Mouse (Mus musculus): Measurements from ENCODE around the gene B4galt3. TPM values are rescaled to one million over a fixed set of nuclear protein-coding genes. Genes with fewer than 3 reads are reported as not detected.

B4galt3 gene
- polyA plus RNA-seq, 1 experiment from 2014 or later, result 26.5 TPM

DNA sequence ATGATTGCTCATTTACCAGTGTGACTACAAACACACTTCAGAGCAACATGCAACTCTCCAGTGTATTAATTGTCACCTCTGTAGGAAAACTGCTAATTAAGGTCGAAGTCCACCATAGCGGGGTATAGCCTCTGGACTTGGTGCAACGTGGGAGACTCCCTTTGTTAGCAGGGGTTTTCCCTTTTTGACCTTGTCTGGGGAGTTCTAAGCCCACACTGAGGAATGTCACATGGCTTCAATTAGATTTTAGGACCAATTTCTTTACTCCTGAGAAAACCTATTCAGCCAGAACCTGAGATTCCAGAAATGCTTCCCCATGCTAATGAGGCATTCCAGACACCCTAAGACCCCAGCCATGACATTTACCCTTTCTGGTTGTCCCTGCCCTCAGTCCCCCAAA, 39.9 kb upstream of the B4galt3 start:
- Histone ChIP-seq H3K36me3 (peaks cover 16% of the 10 kb centered on the region), H3K4me2 (no peak overlapping the region), H3K9me3 (replicated peaks) (no peaks in the 10 kb centered on the region), H3K4me1 (replicated peaks) (peaks cover 44% of the 10 kb centered on the region), H3K4me3 (replicated peaks) (no peak overlapping the region), H3K27me3 (0 out of 2 replicates have a peak, but pooled peaks cover 3% of the 10 kb centered on the region), H3K9ac (no peak overlapping the region), H3K27ac (no peak overlapping the region)
- WGBS (ENCODE audit: insufficient replicate concordance), result 77% methylated on average over 3 of the region's 3 CpGs
- ATAC-seq (ENCODE audit: low read depth), result no peak
- DNase-seq, result no peak

DNA sequence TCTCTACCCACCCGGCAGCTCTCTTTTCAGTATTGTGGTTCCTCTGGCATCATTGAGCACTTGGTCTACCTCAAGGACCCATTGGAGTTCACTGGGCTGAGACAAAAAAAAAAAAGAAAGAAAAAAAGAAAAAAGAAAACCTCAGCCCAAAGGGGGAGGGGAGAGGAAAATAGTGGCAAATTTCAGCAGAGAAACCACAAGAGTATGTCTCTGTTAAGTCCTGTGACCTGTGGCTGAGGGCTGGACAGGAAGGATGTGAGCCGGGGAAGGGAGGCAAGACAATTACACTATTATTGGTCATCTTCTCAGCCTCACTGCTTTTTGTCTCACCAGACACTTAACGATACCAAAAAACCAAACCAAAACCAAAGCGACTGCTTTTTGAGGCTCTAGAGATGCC, 38.3 kb upstream of the B4galt3 start:
- no peak for ATAC-seq (ENCODE audit: low read depth)
- 20% methylated on average over 4 of the region's 4 CpGs for WGBS (ENCODE audit: insufficient replicate concordance)
- no peak for DNase-seq
- Histone ChIP-seq H3K27me3 (0 out of 2 replicates have a peak, but pooled peaks cover 3% of the 10 kb centered on the region), H3K9ac (no peak overlapping the region), H3K36me3 (peaks cover 32% of the 10 kb centered on the region), H3K9me3 (replicated peaks) (no peaks in the 10 kb centered on the region), H3K4me3 (replicated peaks) (peak overlapping the region; percentile 36; the same call in 1 of the 2 replicates), H3K4me1 (replicated peaks) (peaks cover 50% of the 10 kb centered on the region), H3K27ac (no peak overlapping the region; the same call in 1 of the 2 replicates), H3K4me2 (peak overlapping the region; percentile 41)

DNA sequence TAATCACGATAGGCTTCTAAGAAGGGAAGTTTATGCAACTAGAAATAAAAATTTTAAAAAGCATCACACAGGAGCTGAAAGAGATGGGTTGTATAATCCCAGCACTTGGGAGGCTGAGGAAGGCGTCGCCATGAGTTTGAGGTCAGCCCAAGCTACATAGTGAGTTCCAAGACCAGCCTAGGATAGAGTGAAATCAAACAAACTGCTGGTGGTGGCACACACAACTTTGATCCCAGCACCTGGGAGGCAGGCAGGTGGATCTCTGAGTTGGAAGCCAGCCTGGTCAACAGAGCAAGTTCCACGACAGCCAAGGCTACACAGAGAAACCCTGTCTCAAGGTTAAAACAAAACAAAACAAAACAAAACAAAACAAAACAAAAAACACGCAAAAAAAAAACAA, 37.8 kb upstream of the B4galt3 start:
- H3K9me3 ChIP-seq (replicated peaks), result no peaks in the 10 kb centered on the region
- H3K27ac ChIP-seq, result 0 out of 2 replicates have a peak overlapping the region, but pooled peaks have one; percentile 71
- H3K4me3 ChIP-seq (replicated peaks), result peak overlapping the region; percentile 36
- peak overlapping the region; percentile 41 for H3K4me2 ChIP-seq
- ATAC-seq (ENCODE audit: low read depth) (no peak), DNase-seq (no peak)
- H3K36me3 ChIP-seq, result peaks cover 37% of the 10 kb centered on the region
- 0 out of 2 replicates have a peak, but pooled peaks cover 3% of the 10 kb centered on the region for H3K27me3 ChIP-seq
- H3K9ac ChIP-seq, result 0 out of 2 replicates have a peak overlapping the region, but pooled peaks have one; percentile 41
- 43% methylated on average over 5 of the region's 5 CpGs for WGBS (ENCODE audit: insufficient replicate concordance)
- H3K4me1 ChIP-seq (replicated peaks), result peaks cover 55% of the 10 kb centered on the region

DNA sequence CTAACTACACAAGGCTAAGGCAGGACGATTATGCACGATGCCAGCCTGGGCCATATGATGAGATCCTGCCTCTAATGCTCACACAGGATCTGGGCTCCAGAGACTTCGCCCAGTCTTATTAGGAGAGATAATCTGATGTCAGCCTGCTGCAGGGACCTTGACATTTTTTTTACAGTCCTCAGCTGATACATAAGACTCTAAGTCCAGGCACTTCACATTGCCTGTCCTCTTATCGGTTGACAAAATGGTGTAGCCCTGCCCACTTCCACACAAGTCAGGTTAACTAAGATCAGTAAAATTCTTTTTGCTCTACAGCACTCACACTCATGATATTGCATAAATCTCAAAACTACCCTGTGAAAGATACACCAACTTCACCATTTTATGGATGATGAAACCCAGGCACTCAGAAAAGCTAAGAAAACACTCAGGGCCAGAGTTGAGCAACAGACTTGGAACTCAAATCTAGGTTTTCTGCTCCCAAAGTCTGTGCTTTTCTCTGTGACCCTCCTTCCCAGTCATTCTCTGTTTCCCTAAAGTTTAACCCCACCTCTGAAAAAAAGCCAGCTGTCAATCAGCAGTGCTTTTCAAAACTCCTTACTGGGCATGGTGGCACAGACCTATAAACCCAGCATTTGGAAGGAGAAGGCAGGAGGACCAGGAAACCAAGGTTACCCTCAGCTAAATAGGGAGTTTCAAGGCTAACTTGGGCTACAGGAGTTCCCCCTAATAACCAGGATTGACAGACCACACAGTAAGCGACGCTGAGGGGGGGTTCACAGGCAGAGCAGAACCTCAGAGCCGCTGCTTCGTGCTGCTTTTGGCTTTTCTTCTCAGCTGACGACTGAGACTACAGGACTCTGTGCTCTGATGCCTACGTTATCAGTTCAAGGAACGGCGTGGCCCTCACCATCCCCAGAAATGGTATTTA, 37.1 kb upstream of the B4galt3 start:
- Histone ChIP-seq H3K4me1 (replicated peaks) (peaks cover 62% of the 10 kb centered on the region), H3K9ac (peak overlapping the region; percentile 47), H3K27ac (peak overlapping the region; percentile 71), H3K27me3 (0 out of 2 replicates have a peak, but pooled peaks cover 3% of the 10 kb centered on the region), H3K36me3 (peaks cover 44% of the 10 kb centered on the region), H3K4me3 (replicated peaks) (peak overlapping the region; percentile 36), H3K4me2 (peak overlapping the region; percentile 41), H3K9me3 (replicated peaks) (no peaks in the 10 kb centered on the region)
- WGBS (ENCODE audit: insufficient replicate concordance), result 22% methylated on average over 12 of the region's 12 CpGs
- ATAC-seq (ENCODE audit: low read depth) (peak; percentile 71), DNase-seq (no peak)

DNA sequence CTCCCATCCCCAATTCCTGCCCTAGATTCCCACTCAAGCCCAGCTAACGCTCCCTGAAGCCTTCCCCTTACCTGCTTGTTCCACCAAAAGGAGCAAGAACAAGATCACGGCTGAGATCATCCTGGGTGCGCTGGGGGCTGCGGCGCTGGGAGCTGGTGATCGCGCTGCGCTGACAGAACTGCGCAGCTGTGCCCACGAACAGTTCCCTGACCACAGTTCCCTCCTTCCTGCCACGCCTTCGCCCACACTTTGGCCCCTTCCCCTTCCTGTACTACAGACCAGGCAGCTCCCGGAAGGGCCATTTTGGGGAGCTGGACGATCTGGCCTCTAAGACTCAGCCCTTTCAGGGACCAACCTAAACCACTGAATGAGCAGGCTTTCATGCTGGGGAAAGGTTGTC, 36.0 kb upstream of the B4galt3 start, which contains the start of gene Fcer1g:
Gene Fcer1g (minus strand): TSS at position 240 of the 400 bp plus-strand sequence.
- H3K4me2 ChIP-seq, result peak within 1 kb of the TSS; percentile 41
- peaks cover 62% of the 10 kb centered on the region for H3K4me1 ChIP-seq (replicated peaks)
- H3K4me3 ChIP-seq (replicated peaks), result peak within 1 kb of the TSS; percentile 36
- H3K27me3 ChIP-seq, result 0 out of 2 replicates have a peak, but pooled peaks cover 3% of the 10 kb centered on the region
- DNase-seq (no peak), ATAC-seq (ENCODE audit: low read depth) (no peak)
- H3K9ac ChIP-seq, result peak within 1 kb of the TSS; percentile 47
- peaks cover 55% of the 10 kb centered on the region for H3K36me3 ChIP-seq
- WGBS (ENCODE audit: insufficient replicate concordance), result 28% methylated on average over 14 of the region's 14 CpGs
- H3K27ac ChIP-seq, result peak within 1 kb of the TSS; percentile 71
- H3K9me3 ChIP-seq (replicated peaks), result no peaks in the 10 kb centered on the region

DNA sequence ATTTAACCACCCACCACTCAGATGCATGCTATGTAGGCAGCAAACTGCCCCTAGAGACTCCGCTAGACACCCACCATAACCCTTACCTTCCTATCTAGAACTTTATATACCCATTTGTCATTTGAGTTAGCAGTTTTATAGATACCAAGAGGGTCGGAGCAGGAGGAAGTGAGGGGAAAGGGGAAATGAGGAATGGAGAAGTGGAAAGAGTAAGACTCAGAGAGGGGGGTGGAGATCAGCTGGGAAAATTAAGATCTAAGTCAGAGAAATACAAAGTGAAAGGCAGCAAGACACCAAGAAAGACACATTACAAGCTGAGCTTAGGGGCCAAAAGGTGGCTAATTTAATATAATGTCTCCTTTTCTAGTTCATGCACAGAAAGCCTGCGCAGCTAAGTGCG, 35.6 kb upstream of the B4galt3 start:
- no peak for DNase-seq
- 68% methylated on average over 4 of the region's 4 CpGs for WGBS (ENCODE audit: insufficient replicate concordance)
- Histone ChIP-seq H3K4me1 (replicated peaks) (peaks cover 62% of the 10 kb centered on the region), H3K9ac (no peak overlapping the region), H3K27me3 (0 out of 2 replicates have a peak, but pooled peaks cover 3% of the 10 kb centered on the region), H3K9me3 (replicated peaks) (no peaks in the 10 kb centered on the region), H3K4me3 (replicated peaks) (no peak overlapping the region), H3K4me2 (peak overlapping the region; percentile 41; the same call in 1 of the 2 replicates), H3K36me3 (peaks cover 57% of the 10 kb centered on the region), H3K27ac (peak overlapping the region; percentile 71; the same call in 1 of the 2 replicates)
- no peak for ATAC-seq (ENCODE audit: low read depth)

DNA sequence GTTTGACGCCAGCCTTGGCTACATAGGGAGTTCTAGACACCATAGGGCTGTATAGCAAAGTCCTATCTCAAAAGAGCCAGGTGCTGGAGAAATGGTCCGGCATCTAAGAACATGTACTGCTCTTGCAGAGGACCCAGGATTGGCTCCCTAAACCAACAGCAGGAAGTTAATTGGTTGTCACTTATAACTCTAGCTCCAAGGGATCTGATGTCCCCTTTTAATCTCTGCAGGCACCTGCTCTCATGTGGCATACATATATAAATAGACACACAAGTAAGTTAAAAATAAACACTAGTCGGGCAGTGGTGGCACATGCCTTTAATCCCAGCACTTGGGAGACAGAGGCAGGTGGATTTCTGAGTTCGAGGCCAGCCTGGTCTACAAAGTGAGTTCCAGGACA, 34.3 kb upstream of the B4galt3 start:
- Histone ChIP-seq H3K9me3 (replicated peaks) (no peaks in the 10 kb centered on the region), H3K36me3 (peaks cover 69% of the 10 kb centered on the region), H3K4me3 (replicated peaks) (no peak overlapping the region), H3K27ac (no peak overlapping the region), H3K27me3 (0 out of 2 replicates have a peak, but pooled peaks cover 2% of the 10 kb centered on the region), H3K9ac (no peak overlapping the region), H3K4me1 (replicated peaks) (peaks cover 57% of the 10 kb centered on the region), H3K4me2 (no peak overlapping the region)
- no peak for ATAC-seq (ENCODE audit: low read depth)
- no peak for DNase-seq
- WGBS (ENCODE audit: insufficient replicate concordance), result 72% methylated on average over 4 of the region's 4 CpGs

DNA sequence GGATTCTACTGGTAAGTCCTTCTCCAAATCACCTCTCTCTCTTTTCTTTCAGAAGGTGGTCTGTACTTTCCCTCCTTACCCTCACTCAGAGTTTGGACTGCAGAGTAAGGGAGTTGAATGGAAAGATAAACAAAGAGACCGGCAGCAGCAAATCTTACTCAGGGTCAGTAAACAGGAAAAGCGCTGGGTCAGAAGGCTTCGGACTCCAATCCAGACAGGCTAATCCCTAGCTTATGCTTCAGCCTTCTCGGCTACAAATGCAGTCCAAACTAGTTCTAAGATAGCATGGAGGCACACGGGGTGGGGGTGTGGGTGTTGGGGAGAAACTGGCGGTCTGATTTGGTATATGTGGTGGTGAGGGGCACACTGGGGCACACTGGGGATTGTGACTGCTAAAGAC, 32.7 kb upstream of the B4galt3 start:
- Histone ChIP-seq H3K4me3 (replicated peaks) (no peak overlapping the region), H3K27ac (peak overlapping the region; percentile 43; the same call in 1 of the 2 replicates), H3K9ac (no peak overlapping the region), H3K4me1 (replicated peaks) (peaks cover 44% of the 10 kb centered on the region), H3K36me3 (peaks cover 84% of the 10 kb centered on the region), H3K9me3 (replicated peaks) (no peaks in the 10 kb centered on the region), H3K27me3 (no peaks in the 10 kb centered on the region), H3K4me2 (no peak overlapping the region)
- WGBS (ENCODE audit: insufficient replicate concordance), result 81% methylated on average over 6 of the region's 6 CpGs
- no peak for ATAC-seq (ENCODE audit: low read depth)
- no peak for DNase-seq

DNA sequence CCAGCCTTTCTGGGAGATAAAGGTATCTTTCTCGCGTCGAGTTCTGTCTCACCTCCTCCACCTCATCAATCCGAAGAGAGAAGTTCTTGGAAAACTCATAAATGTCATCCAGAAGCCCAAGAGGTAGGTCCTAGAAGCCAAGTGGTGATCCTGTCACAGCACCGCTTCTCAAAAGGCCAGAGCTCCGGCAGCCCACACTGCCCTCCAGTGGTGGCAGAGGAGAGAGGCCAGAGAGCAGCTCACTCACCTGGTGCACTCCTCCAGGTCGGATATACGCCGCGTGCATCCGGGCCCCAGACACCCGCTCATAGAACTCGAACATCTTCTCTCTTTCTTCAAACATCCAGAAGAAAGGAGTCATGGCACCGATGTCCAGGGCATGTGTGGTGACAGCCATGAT, 31.7 kb upstream of the B4galt3 start:
- peaks cover 94% of the 10 kb centered on the region for H3K36me3 ChIP-seq
- ATAC-seq (ENCODE audit: low read depth), result peak; percentile 33; the same call in 1 of the 2 replicates
- H3K4me1 ChIP-seq (replicated peaks), result peaks cover 33% of the 10 kb centered on the region
- 65% methylated on average over 14 of the region's 14 CpGs for WGBS (ENCODE audit: insufficient replicate concordance)
- DNase-seq, result peak; percentile 53
- H3K4me3 ChIP-seq (replicated peaks), result no peak overlapping the region
- no peak overlapping the region for H3K4me2 ChIP-seq
- H3K9me3 ChIP-seq (replicated peaks), result no peaks in the 10 kb centered on the region
- no peak overlapping the region for H3K27ac ChIP-seq
- H3K9ac ChIP-seq, result no peak overlapping the region
- H3K27me3 ChIP-seq, result no peaks in the 10 kb centered on the region

DNA sequence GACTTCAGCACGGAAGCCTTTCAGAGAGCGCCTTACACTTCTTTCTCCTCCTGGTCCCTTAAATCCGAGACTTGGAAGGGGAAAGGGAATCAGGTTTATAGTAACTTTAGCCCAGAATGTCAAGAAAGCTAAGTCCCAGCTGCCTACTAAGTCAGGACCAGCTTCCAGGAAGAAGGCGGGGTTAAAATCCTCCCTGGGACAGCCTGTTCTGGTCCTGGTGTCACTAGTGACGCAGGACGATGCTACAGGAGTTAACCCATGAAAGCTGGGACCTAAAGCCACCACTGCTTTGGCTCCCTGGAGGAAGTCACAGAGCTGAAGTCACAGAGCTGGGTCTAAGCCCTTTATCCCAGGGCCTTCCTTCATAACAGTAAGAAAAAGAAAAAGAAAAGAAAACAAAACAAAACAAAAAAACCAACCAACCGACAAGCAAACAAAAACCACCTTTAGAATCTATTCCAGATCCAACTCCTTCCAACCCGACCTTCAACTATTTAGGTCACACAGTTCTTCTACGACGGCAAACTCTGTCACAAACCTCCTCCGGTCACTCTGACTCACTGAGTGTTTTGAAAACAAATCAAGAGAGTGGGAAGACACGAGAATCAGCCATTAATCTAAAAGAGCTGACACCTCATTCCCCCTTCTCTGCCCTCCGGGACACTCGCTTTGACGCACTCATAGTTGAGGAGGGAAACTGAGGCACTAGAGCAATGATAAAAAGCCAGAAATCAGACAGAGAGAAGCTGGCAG, 30.0 kb upstream of the B4galt3 start:
- Histone ChIP-seq H3K9ac (no peak overlapping the region), H3K4me2 (no peak overlapping the region), H3K4me1 (replicated peaks) (peaks cover 26% of the 10 kb centered on the region), H3K9me3 (replicated peaks) (no peaks in the 10 kb centered on the region), H3K27ac (no peak overlapping the region), H3K36me3 (peaks cover 92% of the 10 kb centered on the region), H3K4me3 (replicated peaks) (no peak overlapping the region), H3K27me3 (no peaks in the 10 kb centered on the region)
- ATAC-seq (ENCODE audit: low read depth) (no peak), DNase-seq (no peak)
- WGBS (ENCODE audit: insufficient replicate concordance), result 77% methylated on average over 15 of the region's 15 CpGs

DNA sequence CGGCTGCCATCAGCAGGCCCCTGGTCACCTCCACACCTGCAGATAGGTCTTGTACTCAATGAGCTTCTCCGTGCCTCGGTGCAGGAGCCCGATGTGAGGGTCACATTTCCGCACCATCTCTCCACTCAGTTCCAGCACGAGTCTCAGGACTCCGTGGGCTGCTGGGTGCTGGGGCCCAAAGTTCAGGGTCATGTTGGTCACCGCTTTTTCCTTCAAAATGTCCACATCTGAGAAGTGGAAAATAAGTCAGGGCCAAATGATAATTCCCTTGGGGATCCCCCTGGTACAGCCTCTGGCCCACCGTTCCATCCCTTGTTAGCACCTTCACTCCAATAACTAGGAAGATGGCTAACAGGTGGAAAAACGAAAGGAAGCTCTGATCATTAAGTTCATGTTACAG, 29.2 kb upstream of the B4galt3 start:
- Histone ChIP-seq H3K4me3 (replicated peaks) (no peak overlapping the region), H3K9ac (no peak overlapping the region), H3K4me1 (replicated peaks) (peaks cover 28% of the 10 kb centered on the region), H3K27me3 (no peaks in the 10 kb centered on the region), H3K4me2 (no peak overlapping the region), H3K9me3 (replicated peaks) (no peaks in the 10 kb centered on the region), H3K36me3 (peaks cover 92% of the 10 kb centered on the region), H3K27ac (no peak overlapping the region)
- DNase-seq, result no peak
- WGBS (ENCODE audit: insufficient replicate concordance), result 87% methylated on average over 10 of the region's 10 CpGs
- no peak for ATAC-seq (ENCODE audit: low read depth)

All from liver, embryonic 13.5 days (tissue).